Mouse (Mus musculus) kidney, embryonic 14.5 days (tissue): Measurements from ENCODE around the gene Fasn. TPM values are rescaled to one million over a fixed set of nuclear protein-coding genes. Genes with fewer than 3 reads are reported as not detected.

Source experiments
- ATAC-seq: fragments of 200-750 bp; cut with Nextera tagmentation; 2 replicates; pipeline ENCODE4 v1.8.0; 2017; ENCODE audit warnings: moderate number of reproducible peaks, mild to moderate bottlenecking, moderate TSS enrichment, moderate library complexity; ENCODE audit not compliant: low FRiP score, low TSS enrichment
- H3K27ac ChIP-seq: fragments of 300-500 bp; sonication (generic); 2 replicates; pipeline ENCODE4 v1.5.1; 2014; ENCODE audit warnings: low read depth, mild to moderate bottlenecking, low read length, moderate library complexity, mixed read lengths
- H3K27me3 ChIP-seq: fragments of 300-500 bp; sonication (generic); 2 replicates; pipeline ENCODE4 v1.6.1; 2014; ENCODE audit warnings: mild to moderate bottlenecking, low read length; ENCODE audit not compliant: control insufficient read depth, insufficient read depth
- H3K36me3 ChIP-seq: fragments of 300-500 bp; sonication (generic); 2 replicates; pipeline ENCODE4 v1.6.1; 2014; ENCODE audit warnings: low read length, mixed read lengths; ENCODE audit not compliant: control insufficient read depth, insufficient read depth
- H3K4me1 ChIP-seq: fragments of 300-500 bp; sonication (generic); 2 replicates; pipeline ENCODE4 v1.6.1; 2014; ENCODE audit warnings: low read length, mixed read lengths; ENCODE audit not compliant: control insufficient read depth, insufficient read depth
- H3K4me2 ChIP-seq: fragments of 300-500 bp; sonication (generic); replicated peaks from 2 replicates; pipeline ENCODE4 v1.6.1; 2014; ENCODE audit warnings: low read depth, mild to moderate bottlenecking, low read length
- H3K4me3 ChIP-seq: fragments of 300-500 bp; sonication (generic); 2 replicates; pipeline ENCODE4 v1.5.1; 2014; ENCODE audit warnings: mild to moderate bottlenecking, low read length
- H3K9ac ChIP-seq: fragments of 300-500 bp; sonication (generic); 2 replicates; pipeline ENCODE4 v1.6.1; 2014; ENCODE audit warnings: low read depth, mild to moderate bottlenecking, low read length, moderate library complexity
- H3K9me3 ChIP-seq: fragments of 300-500 bp; sonication (generic); 2 replicates; pipeline ENCODE4 v1.6.1; 2016; ENCODE audit warnings: low read length; ENCODE audit not compliant: control insufficient read depth
- WGBS: fragments of 180-500 bp; shearing (Covaris S2); extraction: QIAGEN DNeasy Blood & Tissue Kit; methylation state at CpG from one replicate; pipeline ENCODE4 v1.1.7; 2014; 5-methylcytosine and 5-hydroxymethylcytosine counted together
- polyA plus RNA-seq: library from polyadenylated mRNA; unstranded; fragments of >200 nt; fragmentation: Nextera tagmentation; extraction: Ambion mirVana; gene quantifications from 2 replicates; pipeline ENCODE4 v1.2.1, GENCODE M21; 2014

Fasn gene
- polyA plus RNA-seq, 1 experiment from 2014 or later = 79.9 TPM

GRCm38 (mm10) chr11:120805375-120806298 lies 18.7 kb downstream of the Fasn start:
- H3K36me3 ChIP-seq = peaks cover 54% of the 10 kb centered on the region
- H3K9ac ChIP-seq = no peak overlapping the region
- H3K27me3 ChIP-seq = no peaks in the 10 kb centered on the region
- no peak for ATAC-seq
- no peak overlapping the region for H3K27ac ChIP-seq
- WGBS = 81% methylated on average over 7 of the region's 7 CpGs
- H3K4me3 ChIP-seq = no peak overlapping the region
- H3K4me2 ChIP-seq = no peak overlapping the region
- H3K4me1 ChIP-seq = no peaks in the 10 kb centered on the region
- no peaks in the 10 kb centered on the region for H3K9me3 ChIP-seq

- H3K36me3 ChIP-seq = peaks cover 46% of the 10 kb centered on the region
- H3K4me2 ChIP-seq = no peak overlapping the region
- WGBS = 77% methylated on average over 4 of the region's 4 CpGs
- no peak overlapping the region for H3K9ac ChIP-seq
- no peak overlapping the region for H3K4me3 ChIP-seq
- H3K4me1 ChIP-seq = no peaks in the 10 kb centered on the region
- H3K9me3 ChIP-seq = no peaks in the 10 kb centered on the region
- no peaks in the 10 kb centered on the region for H3K27me3 ChIP-seq
- ATAC-seq = no peak
- H3K27ac ChIP-seq = no peak overlapping the region
These were observed 19.6 kb downstream of the Fasn start for GRCm38 (mm10) chr11:120804769-120805168.

- no peaks in the 10 kb centered on the region for H3K9me3 ChIP-seq
- no peak overlapping the region for H3K9ac ChIP-seq
- H3K4me2 ChIP-seq = no peak overlapping the region
- peaks cover 41% of the 10 kb centered on the region for H3K36me3 ChIP-seq
- no peak overlapping the region for H3K27ac ChIP-seq
- H3K4me1 ChIP-seq = no peaks in the 10 kb centered on the region
- WGBS = 81% methylated on average over 7 of the region's 7 CpGs
- H3K4me3 ChIP-seq = no peak overlapping the region
- ATAC-seq = no peak
- no peaks in the 10 kb centered on the region for H3K27me3 ChIP-seq
These were observed 20.1 kb downstream of the Fasn start for GRCm38 (mm10) chr11:120804274-120804673.

- no peak overlapping the region for H3K27ac ChIP-seq
- H3K4me2 ChIP-seq = no peak overlapping the region
- peak; percentile 75 for ATAC-seq
- 13% methylated on average over 10 of the region's 10 CpGs for WGBS
- H3K9ac ChIP-seq = 0 out of 2 replicates have a peak overlapping the region, but pooled peaks have one; percentile 37
- no peaks in the 10 kb centered on the region for H3K9me3 ChIP-seq
- no peaks in the 10 kb centered on the region for H3K27me3 ChIP-seq
- no peak overlapping the region for H3K4me3 ChIP-seq
- H3K36me3 ChIP-seq = peaks cover under 1% of the 10 kb centered on the region; the same call in 1 of the 2 replicates
- peaks cover 4% of the 10 kb centered on the region for H3K4me1 ChIP-seq
These were observed 24.1 kb downstream of the Fasn start for GRCm38 (mm10) chr11:120800061-120800904.

GRCm38 (mm10) chr11:120799316-120799890 lies 24.9 kb downstream of the Fasn start:
- no peak overlapping the region for H3K4me3 ChIP-seq
- ATAC-seq = no peak
- 69% methylated on average over 6 of the region's 6 CpGs for WGBS

GRCm38 (mm10) chr11:120798244-120798643 lies 26.1 kb downstream of the Fasn start:
- Histone ChIP-seq H3K9ac (no peak overlapping the region), H3K27ac (no peak overlapping the region), H3K9me3 (no peaks in the 10 kb centered on the region), H3K4me1 (peaks cover 10% of the 10 kb centered on the region), H3K4me2 (no peak overlapping the region), H3K27me3 (no peaks in the 10 kb centered on the region), H3K36me3 (peaks cover 11% of the 10 kb centered on the region; the same call in 1 of the 2 replicates), H3K4me3 (no peak overlapping the region)
- ATAC-seq = no peak
- WGBS = 92% methylated on average over 3 of the region's 3 CpGs

More at GRCm38 (mm10) chr11:120799316-120799890, 24.9 kb downstream of the Fasn start:
- no peaks in the 10 kb centered on the region for H3K27me3 ChIP-seq
- H3K27ac ChIP-seq = no peak overlapping the region
- no peak overlapping the region for H3K9ac ChIP-seq
- H3K4me2 ChIP-seq = no peak overlapping the region
- H3K36me3 ChIP-seq = no peaks in the 10 kb centered on the region; the same call in 1 of the 2 replicates
- H3K4me1 ChIP-seq = peaks cover 10% of the 10 kb centered on the region
- no peaks in the 10 kb centered on the region for H3K9me3 ChIP-seq

- peak; percentile 11; the same call in 1 of the 2 replicates for ATAC-seq
- Histone ChIP-seq H3K36me3 (peaks cover 28% of the 10 kb centered on the region), H3K4me1 (peaks cover 10% of the 10 kb centered on the region), H3K27ac (peak overlapping the region; percentile 81), H3K4me2 (peak overlapping the region; percentile 29), H3K9ac (peak overlapping the region; percentile 90; the same call in 1 of the 2 replicates), H3K9me3 (no peaks in the 10 kb centered on the region), H3K4me3 (peak overlapping the region; percentile 92), H3K27me3 (no peaks in the 10 kb centered on the region)
- WGBS = 33% methylated on average over 8 of the region's 8 CpGs
These were observed 27.8 kb downstream of the Fasn start for GRCm38 (mm10) chr11:120796614-120796946.

- H3K4me3 ChIP-seq = peak within 1 kb of the TSS; percentile 92
- H3K36me3 ChIP-seq = peaks cover 34% of the 10 kb centered on the region
- peak; percentile 90 for ATAC-seq
- H3K9ac ChIP-seq = peak within 1 kb of the TSS; percentile 90
- peak within 1 kb of the TSS; percentile 93 for H3K4me2 ChIP-seq
- H3K27ac ChIP-seq = peak within 1 kb of the TSS; percentile 81
- WGBS = 2% methylated on average over 59 of the region's 59 CpGs
- H3K27me3 ChIP-seq = no peaks in the 10 kb centered on the region
- H3K4me1 ChIP-seq = peaks cover 10% of the 10 kb centered on the region
- no peaks in the 10 kb centered on the region for H3K9me3 ChIP-seq
These were observed 28.4 kb downstream of the Fasn start, which contains the start of gene Dus1l for GRCm38 (mm10) chr11:120795756-120796613. TSS of gene Dus1l (minus strand) at chr11:120796403.
